Mouse (Mus musculus): Measurements from ENCODE around the gene Xcl1.

DNA sequence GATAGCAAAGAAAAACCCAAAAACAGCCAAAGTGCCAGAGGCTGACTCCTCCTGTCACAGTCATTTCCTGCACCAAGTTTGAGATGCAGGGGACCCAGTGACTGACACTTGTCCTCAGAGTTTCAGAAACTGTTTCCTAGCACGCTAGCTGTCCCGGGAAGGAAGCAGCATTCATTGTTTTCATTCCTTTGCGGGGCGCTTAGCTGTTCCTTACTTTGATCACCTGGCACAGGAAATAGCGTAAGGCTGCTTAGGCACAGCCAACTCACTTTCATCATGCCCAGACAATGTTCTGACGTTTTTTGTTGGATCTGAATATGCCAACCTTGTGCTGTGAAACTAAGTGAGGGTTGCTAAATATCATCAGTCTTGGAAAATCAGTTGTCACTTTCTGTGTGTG is 46.8 kb downstream of the Xcl1 start:
- TF ChIP-seq CTCF (IDR thresholded peaks at IDR 0.05): no peak
- TF ChIP-seq POLR2A (IDR thresholded peaks at IDR 0.05; ENCODE audit: insufficient read depth, low read depth, low read length): no peak
